ENCODE assay signal across 8 mouse cellular contexts in genomic region chr11:88100170-88100569, GRCm38 (mm10). TPM values are rescaled to one million over a fixed set of nuclear protein-coding genes. Genes with fewer than 3 reads are reported as not detected.
A peak's percentile ranks its signal among the peaks of the same experiment; 100 is the strongest.
DNase-seq lines count a peak whose midpoint lies in the region; ATAC-seq and TF ChIP-seq lines count a peak whose summit lies in the region.

No protein-coding gene starts in this region.

- no peaks in the 10 kb centered on the region for H3K9me3 ChIP-seq in kidney, embryonic 16.5 days (ENCODE audit: low read length)
- no peaks in the 10 kb centered on the region for H3K9me3 ChIP-seq in embryonic facial prominence, embryonic 15.5 days (replicated peaks)
- H3K9me3 ChIP-seq in midbrain, postnatal 0 days (ENCODE audit: low read length): no peaks in the 10 kb centered on the region

- H3K36me3 ChIP-seq in kidney, embryonic 16.5 days (ENCODE audit: insufficient read depth, low read length): no peaks in the 10 kb centered on the region
- H3K36me3 ChIP-seq in embryonic facial prominence, embryonic 15.5 days: no peaks in the 10 kb centered on the region
- no peaks in the 10 kb centered on the region for H3K36me3 ChIP-seq in midbrain, postnatal 0 days (ENCODE audit: insufficient read depth, low read length)

- TF ChIP-seq CTCF in midbrain, postnatal 0 days (IDR thresholded peaks at IDR 0.05): no peak

- H3K27me3 ChIP-seq in kidney, embryonic 16.5 days (ENCODE audit: insufficient read depth, low read length): 0 out of 2 replicates have a peak, but pooled peaks cover 3% of the 10 kb centered on the region
- no peaks in the 10 kb centered on the region for H3K27me3 ChIP-seq in embryonic facial prominence, embryonic 15.5 days
- no peaks in the 10 kb centered on the region for H3K27me3 ChIP-seq in midbrain, postnatal 0 days (ENCODE audit: insufficient read depth, low read length)

- peak overlapping the region; percentile 70 for H3K4me2 ChIP-seq in kidney, embryonic 16.5 days (replicated peaks; ENCODE audit: low read depth, low read length)
- H3K4me2 ChIP-seq in embryonic facial prominence, embryonic 15.5 days (replicated peaks): peak overlapping the region; percentile 70
- peak overlapping the region; percentile 85 for H3K4me2 ChIP-seq in midbrain, postnatal 0 days (ENCODE audit: low read depth, low read length, poor library complexity, severe bottlenecking)

- peak overlapping the region; percentile 97; the same call in 1 of the 2 replicates for H3K9ac ChIP-seq in kidney, embryonic 16.5 days (replicated peaks; ENCODE audit: low read length)
- H3K9ac ChIP-seq in embryonic facial prominence, embryonic 15.5 days: no peak overlapping the region
- no peak overlapping the region for H3K9ac ChIP-seq in midbrain, postnatal 0 days (replicated peaks; ENCODE audit: low read length, poor library complexity, severe bottlenecking)

- no peak for DNase-seq in kidney, postnatal 10 days
- peak; percentile 29 for DNase-seq in induced T-regulatory cell, adult 2 months (ENCODE audit: low read depth)
- no peak for DNase-seq in midbrain, postnatal 0 days (ENCODE audit: low spot score)
- DNase-seq in adrenal gland, postnatal 10 days: no peak
- DNase-seq in gastrocnemius, postnatal 25 days: no peak
- DNase-seq in frontal cortex, postnatal 10 days (ENCODE audit: low spot score in 2 of 2): no peak

- H3K4me1 ChIP-seq in kidney, embryonic 16.5 days (ENCODE audit: insufficient read depth, low read length): peaks cover 32% of the 10 kb centered on the region
- H3K4me1 ChIP-seq in embryonic facial prominence, embryonic 15.5 days: peaks cover 44% of the 10 kb centered on the region
- H3K4me1 ChIP-seq in midbrain, postnatal 0 days (ENCODE audit: insufficient read depth, low read length): peaks cover 10% of the 10 kb centered on the region

- peak overlapping the region; percentile 74 for H3K4me3 ChIP-seq in kidney, embryonic 16.5 days (ENCODE audit: low read length)
- peak overlapping the region; percentile 77 for H3K4me3 ChIP-seq in embryonic facial prominence, embryonic 15.5 days (replicated peaks)
- peak overlapping the region; percentile 87 for H3K4me3 ChIP-seq in midbrain, postnatal 0 days (ENCODE audit: low read depth, low read length)

- WGBS in kidney, embryonic 16.5 days: 37% methylated on average over 4 of the region's 4 CpGs
- 40% methylated on average over 4 of the region's 4 CpGs for WGBS in embryonic facial prominence, embryonic 15.5 days
- 26% methylated on average over 4 of the region's 4 CpGs for WGBS in midbrain, postnatal 0 days

- ATAC-seq in kidney, embryonic 16.5 days (ENCODE audit: low FRiP score, low TSS enrichment): no peak
- no peak for ATAC-seq in embryonic facial prominence, embryonic 15.5 days (ENCODE audit: insufficient number of reproducible peaks, low FRiP score, low TSS enrichment, low read depth)
- ATAC-seq in midbrain, postnatal 0 days (ENCODE audit: low FRiP score): no peak

- peak overlapping the region; percentile 96; the same call in 1 of the 2 replicates for H3K27ac ChIP-seq in kidney, embryonic 16.5 days (ENCODE audit: low read length)
- H3K27ac ChIP-seq in embryonic facial prominence, embryonic 15.5 days (replicated peaks): peak overlapping the region; percentile 87
- no peak overlapping the region; the same call in 1 of the 2 replicates for H3K27ac ChIP-seq in midbrain, postnatal 0 days (ENCODE audit: low read depth, low read length)

RNA-seq across cellular contexts. Expression of gene Cuedc1, which starts 2.3 kb away (rescaled TPM):
- polyA plus RNA-seq in kidney, embryonic 16.5 days (2015; fragmentation: Nextera tagmentation; extraction: Ambion mirVana): 14.6 and 14.7 TPM in 2 replicates
- polyA plus RNA-seq in embryonic facial prominence, embryonic 15.5 days (2015; fragmentation: Nextera tagmentation; extraction: Ambion mirVana): 35.4 and 38.7 TPM in 2 replicates
- 38.8 and 40.2 TPM in 2 replicates for total RNA-seq in midbrain, postnatal 0 days (2014; rRNA removed)
- polyA plus RNA-seq in midbrain, postnatal 0 days (2015; fragmentation: Nextera tagmentation; extraction: Ambion mirVana): 32.7 and 37.5 TPM in 2 replicates
- total RNA-seq in adrenal gland, postnatal 10 days (2021): 10 to 100 TPM; 32.4 to 43.1 TPM
- 10 to 100 TPM; 76.3 to 78.6 TPM for total RNA-seq in gastrocnemius, postnatal 25 days (2021)

RNA-seq across cellular contexts. Expression of gene Vezf1, which starts 32.1 kb away (rescaled TPM):
- 40.2 and 44.3 TPM in 2 replicates for polyA plus RNA-seq in kidney, embryonic 16.5 days (2015; fragmentation: Nextera tagmentation; extraction: Ambion mirVana)
- 37.5 and 39.6 TPM in 2 replicates for polyA plus RNA-seq in embryonic facial prominence, embryonic 15.5 days (2015; fragmentation: Nextera tagmentation; extraction: Ambion mirVana)
- total RNA-seq in midbrain, postnatal 0 days (2014; rRNA removed): 31.4 and 40.6 TPM in 2 replicates
- 29.7 and 30.9 TPM in 2 replicates for polyA plus RNA-seq in midbrain, postnatal 0 days (2015; fragmentation: Nextera tagmentation; extraction: Ambion mirVana)
- 10 to 100 TPM; 37.8 to 41.3 TPM for total RNA-seq in adrenal gland, postnatal 10 days (2021)
- total RNA-seq in gastrocnemius, postnatal 25 days (2021): 10 to 100 TPM; 47.1 to 47.6 TPM

RNA-seq across cellular contexts. Expression of gene Srsf1, which starts 53.0 kb away (rescaled TPM):
- 283 and 306 TPM in 2 replicates for polyA plus RNA-seq in kidney, embryonic 16.5 days (2015; fragmentation: Nextera tagmentation; extraction: Ambion mirVana)
- polyA plus RNA-seq in embryonic facial prominence, embryonic 15.5 days (2015; fragmentation: Nextera tagmentation; extraction: Ambion mirVana): 269 and 279 TPM in 2 replicates
- total RNA-seq in midbrain, postnatal 0 days (2014; rRNA removed): 280 and 374 TPM in 2 replicates
- polyA plus RNA-seq in midbrain, postnatal 0 days (2015; fragmentation: Nextera tagmentation; extraction: Ambion mirVana): 111 and 125 TPM in 2 replicates
- total RNA-seq in adrenal gland, postnatal 10 days (2021): 100 to 1,000 TPM; 198 to 256 TPM
- total RNA-seq in gastrocnemius, postnatal 25 days (2021): 10 to 100 TPM; 58.0 to 68.8 TPM
